7 mouse cellular contexts compared by ENCODE assay signal in genomic region chr12:69371854-69372671, GRCm38 (mm10). TPM values are rescaled to one million over a fixed set of nuclear protein-coding genes. Genes with fewer than 3 reads are reported as not detected.
A peak's percentile ranks its signal among the peaks of the same experiment; 100 is the strongest.
DNase-seq lines count a peak whose midpoint lies in the region; ATAC-seq lines count a peak whose summit lies in the region.

Arf6 (plus strand) TSS chr12:69372150.
Gm9887 (minus strand) TSS chr12:69372458.

- no peaks in the 10 kb centered on the region for H3K4me1 ChIP-seq in embryonic facial prominence, embryonic 11.5 days (ENCODE audit: control insufficient read depth, insufficient read depth, low read length)
- H3K4me1 ChIP-seq in limb, embryonic 11.5 days (ENCODE audit: control insufficient read depth, insufficient read depth, low read length): peaks cover 6% of the 10 kb centered on the region
- H3K4me1 ChIP-seq in midbrain, embryonic 14.5 days (ENCODE audit: control insufficient read depth, insufficient read depth, low read length): peaks cover 19% of the 10 kb centered on the region

- peak; percentile 89 for ATAC-seq in embryonic facial prominence, embryonic 11.5 days (replicated peaks; ENCODE audit: insufficient number of reproducible peaks, low FRiP score, low TSS enrichment, low read depth)
- ATAC-seq in limb, embryonic 11.5 days (ENCODE audit: insufficient number of reproducible peaks, low FRiP score, low TSS enrichment, low read depth): peak; percentile 95
- peak; percentile 95 for ATAC-seq in midbrain, embryonic 14.5 days (ENCODE audit: low FRiP score, low TSS enrichment)

- DNase-seq in adrenal gland, postnatal 14 days: peak; percentile 100
- DNase-seq in embryonic facial prominence, embryonic 11.5 days (ENCODE audit: low spot score): peak; percentile 97
- DNase-seq in heart, adult 11 months: peak; percentile 100
- DNase-seq in kidney, adult 18-20 months: peak; percentile 98
- DNase-seq in limb, embryonic 11.5 days (ENCODE audit: low spot score): peak; percentile 98
- peak; percentile 99 for DNase-seq in midbrain, embryonic 14.5 days
- peak; percentile 98 for DNase-seq in spleen, adult 18-20 months

- peak within 1 kb of the TSS; percentile 100 for H3K4me3 ChIP-seq in embryonic facial prominence, embryonic 11.5 days (ENCODE audit: low read depth, low read length)
- H3K4me3 ChIP-seq in limb, embryonic 11.5 days (ENCODE audit: low read depth, low read length): peak within 1 kb of the TSS; percentile 84
- H3K4me3 ChIP-seq in midbrain, embryonic 14.5 days (replicated peaks; ENCODE audit: low read depth, low read length): peak within 1 kb of the TSS; percentile 99

- H3K4me2 ChIP-seq in embryonic facial prominence, embryonic 11.5 days (ENCODE audit: low read depth, low read length): peak within 1 kb of the TSS; percentile 74
- H3K4me2 ChIP-seq in limb, embryonic 11.5 days (ENCODE audit: low read depth, severe bottlenecking): peak within 1 kb of the TSS; percentile 77
- peak within 1 kb of the TSS; percentile 97 for H3K4me2 ChIP-seq in midbrain, embryonic 14.5 days (ENCODE audit: low read length)

- no peaks in the 10 kb centered on the region for H3K27me3 ChIP-seq in embryonic facial prominence, embryonic 11.5 days (ENCODE audit: control insufficient read depth, insufficient read depth, low read length)
- no peaks in the 10 kb centered on the region for H3K27me3 ChIP-seq in limb, embryonic 11.5 days (ENCODE audit: control insufficient read depth, insufficient read depth, low read length)
- no peaks in the 10 kb centered on the region for H3K27me3 ChIP-seq in midbrain, embryonic 14.5 days (ENCODE audit: control insufficient read depth, insufficient read depth, low read length)

- WGBS in embryonic facial prominence, embryonic 11.5 days: 0% methylated on average over 98 of the region's 121 CpGs
- 0% methylated on average over 80 of the region's 121 CpGs for WGBS in limb, embryonic 11.5 days
- WGBS in midbrain, embryonic 14.5 days: under 1% methylated on average over 119 of the region's 121 CpGs

- no peaks in the 10 kb centered on the region for H3K36me3 ChIP-seq in embryonic facial prominence, embryonic 11.5 days (replicated peaks; ENCODE audit: control insufficient read depth, insufficient read depth, low read depth, low read length)
- 0 out of 2 replicates have a peak, but pooled peaks cover 4% of the 10 kb centered on the region for H3K36me3 ChIP-seq in limb, embryonic 11.5 days (ENCODE audit: control insufficient read depth, insufficient read depth, low read length)
- H3K36me3 ChIP-seq in midbrain, embryonic 14.5 days (ENCODE audit: control insufficient read depth, insufficient read depth, low read length): 0 out of 2 replicates have a peak, but pooled peaks cover 6% of the 10 kb centered on the region

- no peaks in the 10 kb centered on the region for H3K9me3 ChIP-seq in embryonic facial prominence, embryonic 11.5 days (replicated peaks; ENCODE audit: control insufficient read depth, low read length)
- no peaks in the 10 kb centered on the region for H3K9me3 ChIP-seq in limb, embryonic 11.5 days (ENCODE audit: control insufficient read depth, low read length)
- H3K9me3 ChIP-seq in midbrain, embryonic 14.5 days (ENCODE audit: control insufficient read depth, low read length): no peaks in the 10 kb centered on the region

- H3K27ac ChIP-seq in embryonic facial prominence, embryonic 11.5 days (replicated peaks; ENCODE audit: low read depth, low read length): peak within 1 kb of the TSS; percentile 93
- peak within 1 kb of the TSS; percentile 88 for H3K27ac ChIP-seq in limb, embryonic 11.5 days (replicated peaks; ENCODE audit: low read depth, low read length)
- H3K27ac ChIP-seq in midbrain, embryonic 14.5 days (replicated peaks; ENCODE audit: low read depth, low read length): peak within 1 kb of the TSS; percentile 90

- peak within 1 kb of the TSS; percentile 97 for H3K9ac ChIP-seq in embryonic facial prominence, embryonic 11.5 days (replicated peaks; ENCODE audit: low read length)
- peak within 1 kb of the TSS; percentile 87 for H3K9ac ChIP-seq in limb, embryonic 11.5 days (ENCODE audit: low read length)
- peak within 1 kb of the TSS; percentile 88 for H3K9ac ChIP-seq in midbrain, embryonic 14.5 days (replicated peaks; ENCODE audit: low read length)

RNA-seq across cellular contexts. Expression of gene Arf6, which starts in this region (rescaled TPM):
- 111 and 117 TPM in 2 replicates for total RNA-seq in adrenal gland, postnatal 14 days (2021)
- 53.7 and 56.4 TPM in 2 replicates for polyA plus RNA-seq in embryonic facial prominence, embryonic 11.5 days (2014; fragmentation: Nextera tagmentation; extraction: Ambion mirVana)
- polyA plus RNA-seq in limb, embryonic 11.5 days (2014; fragmentation: Nextera tagmentation; extraction: Ambion mirVana): 51.6 and 54.5 TPM in 2 replicates
- polyA plus RNA-seq in midbrain, embryonic 14.5 days (2014; fragmentation: Nextera tagmentation; extraction: Ambion mirVana): 34.5 and 34.7 TPM in 2 replicates

RNA-seq across cellular contexts. Expression of gene Gm9887, which starts in this region (rescaled TPM):
- 1.2 TPM in 1 of 2 replicates, not detected in the other for total RNA-seq in adrenal gland, postnatal 14 days (2021)
- polyA plus RNA-seq in embryonic facial prominence, embryonic 11.5 days (2014; fragmentation: Nextera tagmentation; extraction: Ambion mirVana): 1.0 and 1.9 TPM in 2 replicates
- 1.0 and 1.4 TPM in 2 replicates for polyA plus RNA-seq in limb, embryonic 11.5 days (2014; fragmentation: Nextera tagmentation; extraction: Ambion mirVana)
- polyA plus RNA-seq in midbrain, embryonic 14.5 days (2014; fragmentation: Nextera tagmentation; extraction: Ambion mirVana): 0.51 and 0.53 TPM in 2 replicates

Comparison
In these comparisons a context has a peak if more than half of its experiments do, and no peak if none do; other contexts are left out.
1. Peak in every context shown above with its lines: DNase-seq, ATAC-seq, H3K4me3 ChIP-seq and H3K27ac ChIP-seq.